Mouse (Mus musculus): Measurements from ENCODE around the gene Usp31. TPM values are rescaled to one million over a fixed set of nuclear protein-coding genes. Genes with fewer than 3 reads are reported as not detected.
A peak's percentile ranks its signal among the peaks of the same experiment; 100 is the strongest.

Gene Usp31
- polyA plus RNA-seq, 2 experiments = 1.1 to 2.3 TPM

DNA sequence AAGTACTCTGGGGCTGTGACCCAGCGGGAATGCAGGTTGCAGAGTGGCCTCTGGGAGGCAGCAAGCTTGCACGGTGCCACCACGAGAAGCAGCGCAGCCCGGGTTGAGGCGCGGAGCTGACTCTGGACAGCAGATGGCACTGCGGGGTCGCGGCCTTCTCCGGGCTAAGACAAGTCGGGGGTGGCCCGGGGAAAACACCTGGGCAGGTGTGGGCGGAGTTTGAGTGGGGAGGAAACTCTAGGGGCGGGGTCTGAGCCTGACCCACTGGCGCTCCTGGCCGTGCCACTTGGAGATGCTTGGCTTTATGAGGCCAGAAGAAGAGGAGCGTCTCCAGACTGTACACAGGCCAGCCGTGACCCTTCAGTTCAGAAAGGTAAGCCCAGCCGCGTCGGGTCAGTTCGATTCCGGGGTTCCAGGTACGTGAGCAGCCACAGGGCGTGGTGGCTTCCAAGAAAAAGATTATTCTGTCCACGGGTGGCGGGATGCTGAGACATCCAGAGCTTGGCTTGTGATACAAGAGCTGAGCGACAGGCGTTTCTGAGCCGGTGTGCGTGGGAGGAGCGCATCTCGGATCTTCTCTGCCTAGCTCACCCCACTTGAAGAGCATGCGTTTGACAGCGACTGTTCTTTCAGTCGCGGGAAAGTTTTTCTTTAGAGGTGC, 27.2 kb upstream of the Usp31 start, which contains the start of gene Scnn1g:
Gene Scnn1g, plus strand, starts transcription at position 309 of the 661 bp plus-strand sequence.
- peak; percentile 59; the same call in 1 of the 2 replicates for ATAC-seq (ENCODE audit: insufficient read depth)
- TF ChIP-seq CTCF (IDR thresholded peaks at IDR 0.05; ENCODE audit: low read depth) = peak; percentile 91
- no peak for TF ChIP-seq EP300 (IDR thresholded peaks at IDR 0.05; ENCODE audit: low read depth)
- no peak within 1 kb of the TSS for H3K27ac ChIP-seq
- no peaks in the 10 kb centered on the region for H3K4me1 ChIP-seq (replicated peaks; ENCODE audit: control insufficient read depth in 2 of 2, insufficient read depth in 2 of 2, low read length in 1 of 2)
- H3K4me2 ChIP-seq (ENCODE audit: low read depth) = peak within 1 kb of the TSS; percentile 22; the same call in 1 of the 2 replicates
- WGBS (ENCODE audit: insufficient replicate concordance) = 2% methylated on average over 38 of the region's 38 CpGs
- peaks cover 19% of the 10 kb centered on the region for H3K27me3 ChIP-seq (ENCODE audit: control insufficient read depth, insufficient read depth, low read length)
- H3K4me3 ChIP-seq (ENCODE audit: insufficient read depth in 1 of 2, low read depth in 2 of 2, low read length in 2 of 2) = no peak within 1 kb of the TSS
- no peaks in the 10 kb centered on the region for H3K9me3 ChIP-seq (ENCODE audit: control insufficient read depth, low read length)
- peak; percentile 13 to 20 (median 16) for DNase-seq (ENCODE audit: low read depth in 3 of 3, low spot score in 3 of 3)
- no peaks in the 10 kb centered on the region for H3K36me3 ChIP-seq (replicated peaks; ENCODE audit: control insufficient read depth, insufficient read depth, low read depth)
- no peak within 1 kb of the TSS for H3K9ac ChIP-seq (replicated peaks)

DNA sequence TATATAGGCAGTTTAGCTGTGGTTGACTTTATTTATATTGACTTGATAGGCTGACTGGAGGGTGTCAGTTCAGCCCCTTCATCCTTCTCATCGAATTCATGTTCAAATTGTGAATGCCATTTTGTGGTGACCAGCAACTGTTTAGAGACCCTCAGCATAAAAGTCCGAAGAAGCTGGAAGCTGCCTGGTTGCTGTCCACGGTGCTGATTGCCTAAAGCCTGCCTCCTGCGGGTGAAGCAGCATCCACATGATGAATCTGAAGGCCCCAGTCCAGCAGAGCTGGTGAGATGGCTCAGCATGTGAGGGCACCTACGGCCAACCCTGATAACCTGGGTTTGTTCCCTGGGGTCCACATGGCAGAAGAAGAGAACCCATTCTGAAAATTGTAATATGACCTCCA, 23.2 kb upstream of the Usp31 start:
- Histone ChIP-seq H3K9me3 (ENCODE audit: control insufficient read depth, low read length) (no peaks in the 10 kb centered on the region), H3K4me1 (replicated peaks; ENCODE audit: control insufficient read depth in 2 of 2, insufficient read depth in 2 of 2, low read length in 1 of 2) (no peaks in the 10 kb centered on the region), H3K9ac (replicated peaks) (no peak overlapping the region), H3K27me3 (ENCODE audit: control insufficient read depth, insufficient read depth, low read length) (peaks cover 15% of the 10 kb centered on the region), H3K4me2 (ENCODE audit: low read depth) (no peak overlapping the region), H3K4me3 (ENCODE audit: insufficient read depth in 1 of 2, low read depth in 2 of 2, low read length in 2 of 2) (no peak overlapping the region), H3K27ac (no peak overlapping the region), H3K36me3 (replicated peaks; ENCODE audit: control insufficient read depth, insufficient read depth, low read depth) (no peaks in the 10 kb centered on the region)
- DNase-seq (ENCODE audit: low read depth in 3 of 3, low spot score in 3 of 3) (no peak), ATAC-seq (ENCODE audit: insufficient read depth) (no peak)
- WGBS (ENCODE audit: insufficient replicate concordance) = 10% methylated on average over 5 of the region's 5 CpGs
- TF ChIP-seq CTCF (IDR thresholded peaks at IDR 0.05; ENCODE audit: low read depth) = peak; percentile 27; the same call in 1 of the 2 replicates
- no peak for TF ChIP-seq EP300 (IDR thresholded peaks at IDR 0.05; ENCODE audit: low read depth)

DNA sequence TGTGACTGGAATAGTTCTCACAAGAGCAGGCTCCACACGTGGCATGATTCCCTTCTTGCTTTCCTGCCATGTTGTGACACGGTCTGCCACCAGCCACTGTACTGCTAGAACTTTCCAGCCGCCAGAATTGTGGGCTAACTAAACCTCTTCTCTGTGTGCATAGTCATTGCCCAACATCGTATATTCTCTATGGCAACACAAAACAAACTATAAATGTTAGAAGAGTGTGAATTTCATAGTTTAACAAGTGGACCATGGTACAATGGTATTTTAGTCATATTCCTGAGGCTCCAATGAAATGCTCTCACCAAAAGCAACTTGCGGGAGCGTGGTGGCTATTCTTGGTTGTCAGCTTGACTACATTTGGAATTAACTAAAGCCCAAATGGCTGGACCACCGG, 10.0 kb upstream of the Usp31 start:
- Histone ChIP-seq H3K4me3 (ENCODE audit: insufficient read depth in 1 of 2, low read depth in 2 of 2, low read length in 2 of 2) (no peak overlapping the region), H3K9ac (replicated peaks) (no peak overlapping the region), H3K36me3 (replicated peaks; ENCODE audit: control insufficient read depth, insufficient read depth, low read depth) (no peaks in the 10 kb centered on the region), H3K4me2 (ENCODE audit: low read depth) (no peak overlapping the region), H3K27ac (no peak overlapping the region), H3K9me3 (ENCODE audit: control insufficient read depth, low read length) (no peaks in the 10 kb centered on the region), H3K27me3 (ENCODE audit: control insufficient read depth, insufficient read depth, low read length) (no peaks in the 10 kb centered on the region), H3K4me1 (replicated peaks; ENCODE audit: control insufficient read depth in 2 of 2, insufficient read depth in 2 of 2, low read length in 1 of 2) (no peaks in the 10 kb centered on the region)
- no peak for DNase-seq (ENCODE audit: low read depth in 3 of 3, low spot score in 3 of 3)
- WGBS (ENCODE audit: insufficient replicate concordance) = 58% methylated on average over 7 of the region's 7 CpGs
- TF ChIP-seq EP300 (IDR thresholded peaks at IDR 0.05; ENCODE audit: low read depth) (no peak), CTCF (IDR thresholded peaks at IDR 0.05; ENCODE audit: low read depth) (no peak)
- no peak for ATAC-seq (ENCODE audit: insufficient read depth)

DNA sequence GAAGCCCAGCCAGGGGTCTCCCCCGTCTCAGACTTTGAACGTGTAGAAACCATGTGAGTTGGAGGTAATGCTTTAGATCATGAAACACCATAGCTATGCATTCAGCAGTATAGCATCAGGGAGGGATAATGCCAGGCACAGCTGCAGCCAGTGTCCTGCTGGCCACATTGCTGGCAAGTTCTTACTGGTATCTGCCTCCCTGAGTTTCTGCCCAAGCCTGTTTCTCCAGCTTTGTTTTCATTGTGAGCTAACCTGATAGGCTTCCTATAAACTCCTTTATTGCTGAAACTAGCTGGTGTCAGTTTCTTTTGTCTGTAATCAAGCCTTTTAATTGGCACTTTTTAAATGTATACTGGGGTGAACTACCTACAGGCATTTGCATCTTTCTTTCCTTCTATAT, 4.1 kb upstream of the Usp31 start:
- no peaks in the 10 kb centered on the region for H3K9me3 ChIP-seq (ENCODE audit: control insufficient read depth, low read length)
- WGBS (ENCODE audit: insufficient replicate concordance) = 55% methylated on average over 2 of the region's 2 CpGs

DNA sequence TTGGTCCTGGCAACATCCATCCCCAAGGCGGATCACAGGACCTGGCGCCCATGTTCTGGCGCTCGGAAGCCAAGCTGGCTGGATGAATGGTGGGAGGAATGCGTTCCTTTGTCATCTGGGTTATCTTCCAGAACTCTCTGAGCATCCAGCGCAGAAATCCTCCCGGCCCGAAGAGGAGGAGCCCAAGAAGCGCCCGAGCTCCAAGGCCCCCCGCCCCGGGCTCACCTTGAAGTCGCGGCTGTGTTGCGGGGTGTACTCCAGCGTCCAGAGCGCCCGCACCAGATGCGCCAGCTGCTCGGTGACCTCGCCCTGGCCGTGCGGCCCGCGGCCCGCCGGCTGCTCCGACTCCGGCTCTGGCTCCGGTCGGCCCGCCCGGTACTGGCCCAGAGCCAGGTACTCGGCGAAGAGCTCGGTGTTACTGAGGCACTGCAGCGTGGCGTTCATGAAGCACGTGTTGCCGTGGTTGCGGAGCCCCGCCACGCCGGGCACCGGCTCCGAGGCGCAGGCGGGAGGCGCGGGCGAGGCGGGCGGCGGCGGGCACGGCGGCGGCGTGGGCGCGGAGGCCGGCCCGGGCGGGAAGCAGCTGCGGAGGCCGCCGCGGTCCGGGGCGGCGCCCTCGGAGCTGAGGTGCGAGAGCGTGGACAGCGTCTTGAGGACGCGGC, 511 bp downstream of the Usp31 start:
- no peaks in the 10 kb centered on the region for H3K36me3 ChIP-seq (replicated peaks; ENCODE audit: control insufficient read depth, insufficient read depth, low read depth)
- WGBS (ENCODE audit: insufficient replicate concordance) = under 1% methylated on average over 76 of the region's 77 CpGs
- DNase-seq (ENCODE audit: low read depth in 3 of 3, low spot score in 3 of 3) = peak in 1 of 3 experiments; percentile 23
- peak overlapping the region; percentile 92 for H3K4me2 ChIP-seq (ENCODE audit: low read depth)
- H3K9ac ChIP-seq (replicated peaks) = peak overlapping the region; percentile 77
- peak overlapping the region; percentile 61 to 71 for H3K4me3 ChIP-seq (ENCODE audit: insufficient read depth in 1 of 2, low read depth in 2 of 2, low read length in 2 of 2)
- peak; percentile 70 for ATAC-seq (ENCODE audit: insufficient read depth)
- H3K27me3 ChIP-seq (ENCODE audit: control insufficient read depth, insufficient read depth, low read length) = peaks cover 4% of the 10 kb centered on the region; the same call in 1 of the 2 replicates
- no peak overlapping the region for H3K27ac ChIP-seq
- H3K9me3 ChIP-seq (ENCODE audit: control insufficient read depth, low read length) = no peaks in the 10 kb centered on the region
- H3K4me1 ChIP-seq (replicated peaks; ENCODE audit: control insufficient read depth in 2 of 2, insufficient read depth in 2 of 2, low read length in 1 of 2) = peaks cover 11 to 17% of the 10 kb centered on the region in 2 experiments
- TF ChIP-seq CTCF (IDR thresholded peaks at IDR 0.05; ENCODE audit: low read depth) = no peak
- no peak for TF ChIP-seq EP300 (IDR thresholded peaks at IDR 0.05; ENCODE audit: low read depth)

More for the DNA sequence above, 4.1 kb upstream of the Usp31 start:
- Histone ChIP-seq H3K27me3 (ENCODE audit: control insufficient read depth, insufficient read depth, low read length) (peaks cover 4% of the 10 kb centered on the region; the same call in 1 of the 2 replicates), H3K36me3 (replicated peaks; ENCODE audit: control insufficient read depth, insufficient read depth, low read depth) (no peaks in the 10 kb centered on the region), H3K4me2 (ENCODE audit: low read depth) (no peak overlapping the region), H3K27ac (no peak overlapping the region), H3K4me3 (ENCODE audit: insufficient read depth in 1 of 2, low read depth in 2 of 2, low read length in 2 of 2) (no peak overlapping the region), H3K9ac (replicated peaks) (no peak overlapping the region), H3K4me1 (replicated peaks; ENCODE audit: control insufficient read depth in 2 of 2, insufficient read depth in 2 of 2, low read length in 1 of 2) (peaks cover 3 to 4% of the 10 kb centered on the region in 2 experiments; a peak in 3 of 4 replicates)
- no peak for TF ChIP-seq EP300 (IDR thresholded peaks at IDR 0.05; ENCODE audit: low read depth)
- no peak for TF ChIP-seq CTCF (IDR thresholded peaks at IDR 0.05; ENCODE audit: low read depth)
- DNase-seq (ENCODE audit: low read depth in 3 of 3, low spot score in 3 of 3) (no peak), ATAC-seq (ENCODE audit: insufficient read depth) (no peak)

All from liver, embryonic 14.5 days (tissue).